Mouse (Mus musculus): ENCODE measurements around the gene Ccdc163. TPM values are rescaled to one million over a fixed set of nuclear protein-coding genes. Genes with fewer than 3 reads are reported as not detected.

Ccdc163 gene
- polyA plus RNA-seq, 1 experiment from 2014 or later = 25.1 TPM

DNA sequence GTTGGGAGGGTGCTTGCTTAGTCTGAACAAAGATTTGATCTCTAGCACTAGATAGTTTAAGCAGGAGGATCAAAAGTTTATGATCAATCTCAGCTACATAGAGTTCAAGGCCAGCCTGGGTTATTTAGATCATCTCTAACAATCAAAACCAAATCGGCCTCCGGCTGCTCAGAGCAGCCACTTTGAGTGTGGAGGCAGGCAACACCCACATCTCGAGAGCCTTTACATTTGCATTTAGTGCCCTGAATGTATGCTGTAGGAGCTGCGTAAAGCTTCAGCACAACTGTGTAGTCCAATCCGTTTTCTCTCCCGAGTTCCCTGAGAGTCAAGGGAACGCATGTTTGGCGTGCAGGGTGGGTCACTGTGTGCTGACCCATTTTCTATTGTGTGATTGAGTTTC, 84.1 kb downstream of the Ccdc163 start:
- no peak overlapping the region for H3K27ac ChIP-seq (ENCODE audit: low read depth, low read length)
- H3K4me1 ChIP-seq (replicated peaks; ENCODE audit: control insufficient read depth, insufficient read depth, low read length) = no peaks in the 10 kb centered on the region; the same call in 1 of the 2 replicates
- H3K9ac ChIP-seq (ENCODE audit: low read depth, low read length) = no peak overlapping the region
- DNase-seq (ENCODE audit: low spot score) = no peak
- no peak overlapping the region for H3K4me3 ChIP-seq (ENCODE audit: low read depth, low read length)
- ATAC-seq (replicated peaks; ENCODE audit: low FRiP score) = no peak
- H3K9me3 ChIP-seq (ENCODE audit: control insufficient read depth, low read length) = no peaks in the 10 kb centered on the region
- no peaks in the 10 kb centered on the region for H3K36me3 ChIP-seq (ENCODE audit: control insufficient read depth, insufficient read depth, low read length)
- no peak overlapping the region for H3K4me2 ChIP-seq
- no peaks in the 10 kb centered on the region for H3K27me3 ChIP-seq (replicated peaks; ENCODE audit: control insufficient read depth, insufficient read depth, low read length)
- WGBS = 91% methylated on average over 8 of the region's 8 CpGs

DNA sequence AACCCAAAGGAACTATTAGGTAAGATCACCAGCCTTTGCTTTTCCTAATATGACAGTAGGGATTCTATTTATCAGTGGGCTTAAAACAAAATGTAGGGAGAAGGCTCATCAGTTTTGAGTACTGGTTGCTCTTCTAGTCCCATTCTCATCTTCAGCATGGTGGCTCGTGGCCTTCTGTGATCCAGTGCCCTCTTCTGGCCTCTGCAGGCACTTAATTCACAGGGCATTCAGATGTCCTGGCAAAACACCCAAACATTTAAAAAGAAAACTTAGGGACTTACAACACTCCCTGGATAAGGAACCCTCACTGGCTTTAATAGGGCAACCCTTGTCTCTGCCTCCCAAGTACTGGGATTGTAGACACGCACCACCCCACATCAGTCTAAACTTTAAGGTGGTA, 86.0 kb downstream of the Ccdc163 start:
- H3K9ac ChIP-seq (ENCODE audit: low read depth, low read length) = no peak overlapping the region

DNA sequence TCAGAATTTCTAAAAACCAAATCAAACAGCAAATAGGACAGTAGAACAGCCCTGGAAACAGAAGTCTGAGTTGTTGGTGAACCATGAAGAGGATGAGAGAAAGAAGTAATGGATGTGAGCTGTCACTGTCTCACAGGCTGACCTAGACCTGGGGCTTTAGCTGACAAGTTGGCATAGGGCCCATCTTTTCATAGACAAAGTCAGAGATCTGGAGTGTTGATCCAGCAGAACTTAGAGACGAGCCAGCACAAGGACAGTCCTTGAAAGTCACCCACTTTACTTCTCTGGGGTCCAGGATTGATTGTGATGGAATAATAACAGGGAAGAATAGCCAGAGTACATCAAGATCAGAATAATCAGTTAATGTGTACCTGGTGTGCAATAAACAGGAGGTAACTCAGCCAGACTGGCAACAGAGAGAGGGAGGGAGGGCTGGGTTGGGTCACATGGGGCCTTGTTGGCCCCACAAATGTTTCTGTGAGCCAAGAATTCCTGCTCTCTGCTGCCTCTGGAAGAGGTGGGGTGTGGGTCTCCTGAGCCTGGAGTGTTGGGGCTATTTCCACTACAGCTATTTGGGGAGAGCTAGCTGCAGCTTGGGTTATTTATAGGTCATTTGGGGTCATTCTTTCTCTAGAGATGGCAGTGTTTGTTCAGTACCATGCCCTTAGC, 88.3 kb downstream of the Ccdc163 start:
- Histone ChIP-seq H3K27me3 (replicated peaks; ENCODE audit: control insufficient read depth, insufficient read depth, low read length) (no peaks in the 10 kb centered on the region), H3K27ac (ENCODE audit: low read depth, low read length) (no peak overlapping the region), H3K4me3 (ENCODE audit: low read depth, low read length) (no peak overlapping the region), H3K36me3 (ENCODE audit: control insufficient read depth, insufficient read depth, low read length) (no peaks in the 10 kb centered on the region), H3K9ac (ENCODE audit: low read depth, low read length) (no peak overlapping the region), H3K9me3 (ENCODE audit: control insufficient read depth, low read length) (no peaks in the 10 kb centered on the region), H3K4me1 (replicated peaks; ENCODE audit: control insufficient read depth, insufficient read depth, low read length) (no peaks in the 10 kb centered on the region), H3K4me2 (no peak overlapping the region)
- DNase-seq (ENCODE audit: low spot score) (no peak), ATAC-seq (replicated peaks; ENCODE audit: low FRiP score) (no peak)
- 68% methylated on average over 1 of the region's 1 CpGs for WGBS

More for the DNA sequence above, 86.0 kb downstream of the Ccdc163 start:
- Histone ChIP-seq H3K27ac (ENCODE audit: low read depth, low read length) (no peak overlapping the region), H3K27me3 (replicated peaks; ENCODE audit: control insufficient read depth, insufficient read depth, low read length) (no peaks in the 10 kb centered on the region), H3K4me3 (ENCODE audit: low read depth, low read length) (no peak overlapping the region), H3K9me3 (ENCODE audit: control insufficient read depth, low read length) (no peaks in the 10 kb centered on the region), H3K4me2 (no peak overlapping the region), H3K4me1 (replicated peaks; ENCODE audit: control insufficient read depth, insufficient read depth, low read length) (no peaks in the 10 kb centered on the region), H3K36me3 (ENCODE audit: control insufficient read depth, insufficient read depth, low read length) (no peaks in the 10 kb centered on the region)
- ATAC-seq (replicated peaks; ENCODE audit: low FRiP score) = no peak
- 72% methylated on average over 2 of the region's 2 CpGs for WGBS
- no peak for DNase-seq (ENCODE audit: low spot score)

DNA sequence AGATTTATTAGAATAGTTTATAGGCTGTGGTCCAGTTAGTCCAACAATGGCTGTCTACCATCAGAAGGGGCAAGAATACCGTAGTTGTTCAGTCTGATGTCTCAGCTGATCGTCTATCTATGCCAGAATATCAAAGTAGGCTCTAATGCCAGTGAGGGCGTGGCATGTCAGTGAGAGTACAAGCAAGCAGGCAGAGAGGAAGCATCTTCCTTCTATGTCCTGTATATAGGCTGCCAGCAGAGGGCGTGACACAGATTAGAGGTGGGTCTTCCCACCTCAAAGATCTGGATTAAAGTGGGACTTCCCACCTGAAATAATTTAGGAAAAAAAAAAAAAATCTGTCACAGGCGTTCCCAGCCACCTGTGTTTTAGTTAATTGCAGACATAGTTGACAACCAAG, 91.6 kb downstream of the Ccdc163 start:
- 25% methylated on average over 5 of the region's 5 CpGs for WGBS
- DNase-seq (ENCODE audit: low spot score) = no peak
- Histone ChIP-seq H3K27ac (ENCODE audit: low read depth, low read length) (no peak overlapping the region), H3K9ac (ENCODE audit: low read depth, low read length) (no peak overlapping the region), H3K4me2 (no peak overlapping the region), H3K4me3 (ENCODE audit: low read depth, low read length) (no peak overlapping the region), H3K36me3 (ENCODE audit: control insufficient read depth, insufficient read depth, low read length) (peaks cover 14% of the 10 kb centered on the region; the same call in 1 of the 2 replicates), H3K27me3 (replicated peaks; ENCODE audit: control insufficient read depth, insufficient read depth, low read length) (no peaks in the 10 kb centered on the region), H3K9me3 (ENCODE audit: control insufficient read depth, low read length) (no peaks in the 10 kb centered on the region), H3K4me1 (replicated peaks; ENCODE audit: control insufficient read depth, insufficient read depth, low read length) (no peaks in the 10 kb centered on the region)
- ATAC-seq (replicated peaks; ENCODE audit: low FRiP score) = no peak; the same call in 1 of the 2 replicates

Other genes starting within 250 kb of the Ccdc163 start
- gene Mast2, start 244.3 kb upstream of the Ccdc163 start, polyA plus RNA-seq (2014; fragmentation: Nextera tagmentation; extraction: Ambion mirVana) = 19.5 and 21.9 TPM in 2 replicates
- gene Ipp, start 201.0 kb upstream of the Ccdc163 start, polyA plus RNA-seq (2014; fragmentation: Nextera tagmentation; extraction: Ambion mirVana) = 8.5 and 9.6 TPM in 2 replicates
- gene Tmem69, start 152.6 kb upstream of the Ccdc163 start, polyA plus RNA-seq (2014; fragmentation: Nextera tagmentation; extraction: Ambion mirVana) = 51.5 and 55.5 TPM in 2 replicates
- 33.7 and 35.4 TPM in 2 replicates for gene Gpbp1l1, start 150.9 kb upstream of the Ccdc163 start, polyA plus RNA-seq (2014; fragmentation: Nextera tagmentation; extraction: Ambion mirVana)
- gene Ccdc17, start 111.9 kb upstream of the Ccdc163 start, polyA plus RNA-seq (2014; fragmentation: Nextera tagmentation; extraction: Ambion mirVana) = 2.1 and 4.4 TPM in 2 replicates
- gene Nasp, start 80.6 kb upstream of the Ccdc163 start, polyA plus RNA-seq (2014; fragmentation: Nextera tagmentation; extraction: Ambion mirVana) = 185 and 187 TPM in 2 replicates
- gene Akr1a1, start 56.8 kb upstream of the Ccdc163 start, polyA plus RNA-seq (2014; fragmentation: Nextera tagmentation; extraction: Ambion mirVana) = 449 and 453 TPM in 2 replicates
- gene Prdx1, start 23.0 kb upstream of the Ccdc163 start, polyA plus RNA-seq (2014; fragmentation: Nextera tagmentation; extraction: Ambion mirVana) = 1,160 and 1,259 TPM in 2 replicates
- 24.2 and 27.4 TPM in 2 replicates for gene Mmachc, start 103 bp upstream of the Ccdc163 start, polyA plus RNA-seq (2014; fragmentation: Nextera tagmentation; extraction: Ambion mirVana)
- 3.1 and 4.3 TPM in 2 replicates for gene Tesk2, start 12.4 kb downstream of the Ccdc163 start, polyA plus RNA-seq (2014; fragmentation: Nextera tagmentation; extraction: Ambion mirVana)
- 33.0 and 34.2 TPM in 2 replicates for gene Toe1, start 99.1 kb downstream of the Ccdc163 start, polyA plus RNA-seq (2014; fragmentation: Nextera tagmentation; extraction: Ambion mirVana)
- gene Mutyh, start 99.2 kb downstream of the Ccdc163 start, polyA plus RNA-seq (2014; fragmentation: Nextera tagmentation; extraction: Ambion mirVana) = 9.3 and 11.1 TPM in 2 replicates
- gene Hpdl, start 113.2 kb downstream of the Ccdc163 start, polyA plus RNA-seq (2014; fragmentation: Nextera tagmentation; extraction: Ambion mirVana) = 1.2 and 1.4 TPM in 2 replicates
- 0.23 and 0.29 TPM in 2 replicates for gene Zswim5, start 168.9 kb downstream of the Ccdc163 start, polyA plus RNA-seq (2014; fragmentation: Nextera tagmentation; extraction: Ambion mirVana)